Mouse (Mus musculus) kidney, embryonic 14.5 days (tissue): ENCODE data around the gene Hfe2. TPM values are rescaled to one million over a fixed set of nuclear protein-coding genes. Genes with fewer than 3 reads are reported as not detected.

Source experiments
- ATAC-seq: fragments of 200-750 bp; cut with Nextera tagmentation; 2 replicates; pipeline ENCODE4 v1.8.0; 2017; ENCODE audit warnings: moderate number of reproducible peaks, mild to moderate bottlenecking, moderate TSS enrichment, moderate library complexity; ENCODE audit not compliant: low FRiP score, low TSS enrichment
- H3K27ac ChIP-seq: fragments of 300-500 bp; sonication (generic); 2 replicates; pipeline ENCODE4 v1.5.1; 2014; ENCODE audit warnings: low read depth, mild to moderate bottlenecking, low read length, moderate library complexity, mixed read lengths
- H3K27me3 ChIP-seq: fragments of 300-500 bp; sonication (generic); 2 replicates; pipeline ENCODE4 v1.6.1; 2014; ENCODE audit warnings: mild to moderate bottlenecking, low read length; ENCODE audit not compliant: control insufficient read depth, insufficient read depth
- H3K36me3 ChIP-seq: fragments of 300-500 bp; sonication (generic); 2 replicates; pipeline ENCODE4 v1.6.1; 2014; ENCODE audit warnings: low read length, mixed read lengths; ENCODE audit not compliant: control insufficient read depth, insufficient read depth
- H3K4me1 ChIP-seq: fragments of 300-500 bp; sonication (generic); 2 replicates; pipeline ENCODE4 v1.6.1; 2014; ENCODE audit warnings: low read length, mixed read lengths; ENCODE audit not compliant: control insufficient read depth, insufficient read depth
- H3K4me2 ChIP-seq: fragments of 300-500 bp; sonication (generic); replicated peaks from 2 replicates; pipeline ENCODE4 v1.6.1; 2014; ENCODE audit warnings: low read depth, mild to moderate bottlenecking, low read length
- H3K4me3 ChIP-seq: fragments of 300-500 bp; sonication (generic); 2 replicates; pipeline ENCODE4 v1.5.1; 2014; ENCODE audit warnings: mild to moderate bottlenecking, low read length
- H3K9ac ChIP-seq: fragments of 300-500 bp; sonication (generic); 2 replicates; pipeline ENCODE4 v1.6.1; 2014; ENCODE audit warnings: low read depth, mild to moderate bottlenecking, low read length, moderate library complexity
- H3K9me3 ChIP-seq: fragments of 300-500 bp; sonication (generic); 2 replicates; pipeline ENCODE4 v1.6.1; 2016; ENCODE audit warnings: low read length; ENCODE audit not compliant: control insufficient read depth
- WGBS: fragments of 180-500 bp; shearing (Covaris S2); extraction: QIAGEN DNeasy Blood & Tissue Kit; methylation state at CpG from one replicate; pipeline ENCODE4 v1.1.7; 2014; 5-methylcytosine and 5-hydroxymethylcytosine counted together
- polyA plus RNA-seq: library from polyadenylated mRNA; unstranded; fragments of >200 nt; fragmentation: Nextera tagmentation; extraction: Ambion mirVana; gene quantifications from 2 replicates; pipeline ENCODE4 v1.2.1, GENCODE M21; 2014

Gene Hfe2
- polyA plus RNA-seq, 1 experiment from 2014 or later: 0.20 TPM

GRCm38 (mm10) chr3:96576690-96577541, 51.9 kb downstream of the Hfe2 start, which contains the start of gene Gm16253:
TSS of gene Gm16253 (plus strand) at chr3:96576984.
- peak; percentile 93 for ATAC-seq
- peaks cover 18% of the 10 kb centered on the region for H3K4me1 ChIP-seq
- H3K4me3 ChIP-seq: peak within 1 kb of the TSS; percentile 6; the same call in 1 of the 2 replicates
- no peaks in the 10 kb centered on the region for H3K9me3 ChIP-seq
- peak within 1 kb of the TSS; percentile 94 for H3K27ac ChIP-seq
- H3K9ac ChIP-seq: peak within 1 kb of the TSS; percentile 0; the same call in 1 of the 2 replicates
- H3K36me3 ChIP-seq: no peaks in the 10 kb centered on the region
- no peaks in the 10 kb centered on the region for H3K27me3 ChIP-seq
- peak within 1 kb of the TSS; percentile 35 for H3K4me2 ChIP-seq
- 12% methylated on average over 17 of the region's 17 CpGs for WGBS

GRCm38 (mm10) chr3:96577566-96577965, 52.6 kb downstream of the Hfe2 start:
- WGBS: 46% methylated on average over 4 of the region's 4 CpGs
- Histone ChIP-seq H3K9me3 (no peaks in the 10 kb centered on the region), H3K9ac (peak overlapping the region; percentile 0; the same call in 1 of the 2 replicates), H3K36me3 (no peaks in the 10 kb centered on the region), H3K4me2 (peak overlapping the region; percentile 35; the same call in 1 of the 2 replicates), H3K27me3 (no peaks in the 10 kb centered on the region), H3K27ac (peak overlapping the region; percentile 94), H3K4me3 (no peak overlapping the region), H3K4me1 (peaks cover 18% of the 10 kb centered on the region)
- ATAC-seq: no peak

Other genes with a start within 250 kb of the Hfe2 start
- gene Fcgr1, start 231.2 kb upstream of the Hfe2 start, polyA plus RNA-seq: 1.8 and 2.2 TPM in 2 replicates
- gene BC107364, start 72.9 kb upstream of the Hfe2 start, polyA plus RNA-seq: 0.20 TPM in 1 of 2 replicates, not detected in the other
- gene Txnip, start 32.8 kb downstream of the Hfe2 start, polyA plus RNA-seq: 91.1 and 148 TPM in 2 replicates
- gene Gm16253, start 51.8 kb downstream of the Hfe2 start, polyA plus RNA-seq: 0.72 and 1.3 TPM in 2 replicates
- gene Polr3gl, start 69.0 kb downstream of the Hfe2 start, polyA plus RNA-seq: 18.0 and 22.3 TPM in 2 replicates
- gene Ankrd34a, start 71.5 kb downstream of the Hfe2 start, polyA plus RNA-seq: 1.8 and 2.4 TPM in 2 replicates
- 5.8 and 7.0 TPM in 2 replicates for gene Lix1l, start 76.0 kb downstream of the Hfe2 start, polyA plus RNA-seq
- 167 and 236 TPM in 2 replicates for gene Rbm8a, start 104.8 kb downstream of the Hfe2 start, polyA plus RNA-seq
- 55.8 and 59.6 TPM in 2 replicates for gene Pex11b, start 110.2 kb downstream of the Hfe2 start, polyA plus RNA-seq
- gene Gm42957, start 110.3 kb downstream of the Hfe2 start, polyA plus RNA-seq: not detected in 2 replicates
- 0.73 and 1.1 TPM in 2 replicates for gene Itga10, start 120.4 kb downstream of the Hfe2 start, polyA plus RNA-seq
- gene Ankrd35, start 145.0 kb downstream of the Hfe2 start, polyA plus RNA-seq: 0.33 and 0.37 TPM in 2 replicates
- 36.5 and 55.7 TPM in 2 replicates for gene Pias3, start 171.2 kb downstream of the Hfe2 start, polyA plus RNA-seq
- gene Nudt17, start 183.4 kb downstream of the Hfe2 start, polyA plus RNA-seq: 10.4 and 10.8 TPM in 2 replicates
- 30.3 and 38.5 TPM in 2 replicates for gene Polr3c, start 202.5 kb downstream of the Hfe2 start, polyA plus RNA-seq
- 49.6 and 72.1 TPM in 2 replicates for gene Rnf115, start 202.5 kb downstream of the Hfe2 start, polyA plus RNA-seq